Mouse (Mus musculus): ENCODE data around the gene Zfp97. TPM values are rescaled to one million over a fixed set of nuclear protein-coding genes. Genes with fewer than 3 reads are reported as not detected.
"Not testable (repeated sequence)": the region's sequence is repeated elsewhere in the genome, so short reads cannot be mapped to it uniquely, and the experiment has no call there.

The Zfp97 gene
- polyA plus RNA-seq (2017; shearing (Covaris generic)), result 10 to 100 TPM in 1 of 2 experiments, 1 to 10 TPM in 1; 9.6 to 14.9 TPM

GRCm38 (mm10) chr17:17120830-17121502, at the start of gene Zfp97:
TSS of gene Zfp97 (plus strand) at chr17:17121415.
- ATAC-seq, result peak; percentile 99

DNA sequence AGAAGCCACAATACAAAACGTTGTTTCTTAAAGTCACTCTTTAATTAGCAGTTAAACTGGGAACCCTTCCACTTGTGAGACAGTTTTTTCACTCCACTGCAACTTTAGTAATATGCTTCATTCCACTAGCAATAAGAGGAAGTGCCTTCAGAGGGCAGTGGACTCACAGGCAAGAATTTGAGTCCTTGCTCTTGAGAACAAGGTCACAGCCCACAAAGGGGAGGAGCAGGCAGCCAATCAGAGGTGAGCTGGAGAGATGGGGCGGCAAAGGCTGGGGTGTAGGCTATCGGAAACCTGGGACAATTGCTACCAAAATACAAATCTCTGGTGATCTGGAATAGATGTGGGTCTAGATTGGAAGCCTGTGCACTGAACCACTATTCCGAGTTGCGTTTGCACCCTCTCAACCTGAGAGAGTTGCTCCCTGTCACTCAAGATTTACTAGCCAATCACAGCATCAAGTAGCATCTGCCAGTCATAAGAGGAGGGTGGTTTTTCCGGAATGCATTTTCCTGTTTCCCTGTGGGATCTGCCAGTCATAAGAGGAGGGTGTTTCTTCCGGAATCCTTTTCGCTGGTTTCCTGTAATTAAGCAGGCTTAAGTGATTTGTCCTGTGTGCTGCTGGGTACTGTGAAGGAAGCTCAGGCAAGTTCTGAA, 57.7 kb downstream of the Zfp97 start:
- ATAC-seq, result peak; percentile 99

GRCm38 (mm10) chr17:17194761-17195160, 73.5 kb downstream of the Zfp97 start:
- ATAC-seq, result not testable (repeated sequence)

- no peak for ATAC-seq
Measured at GRCm38 (mm10) chr17:17195178-17195577, 74.0 kb downstream of the Zfp97 start.

GRCm38 (mm10) chr17:17196111-17196510, 74.9 kb downstream of the Zfp97 start:
- ATAC-seq, result not testable (repeated sequence)

Other genes with a start within 250 kb of the Zfp97 start
- 1 to 10 TPM in 1 of 2 experiments, under 1 TPM in 1; 0.87 to 1.9 TPM for gene Zfp960, start 57.3 kb upstream of the Zfp97 start, polyA plus RNA-seq (2017; shearing (Covaris generic))

All from CD4-positive, CD25-positive, alpha-beta regulatory T cell, adult 4 months (primary cell).